Mouse (Mus musculus) gastrocnemius, adult 2 months (tissue): ENCODE results near the gene Crtc3. TPM values are rescaled to one million over a fixed set of nuclear protein-coding genes. Genes with fewer than 3 reads are reported as not detected.
A peak's percentile ranks its signal among the peaks of the same experiment; 100 is the strongest.

ENCODE experiments used
- DNase-seq: peaks from one replicate; pipeline ENCODE4 v3.0.0; 2022
- H3K27ac ChIP-seq: fragments of 200-600 bp; 2 replicates; pipeline ENCODE4 v1.8.1; 2022; ENCODE audit warnings: mild to moderate bottlenecking
- H3K4me3 ChIP-seq: fragments of 200-600 bp; 2 replicates; pipeline ENCODE4 v1.8.1; 2022; ENCODE audit warnings: mild to moderate bottlenecking, moderate library complexity
- CTCF ChIP-seq: fragments of 200-600 bp; IDR thresholded peaks from 2 replicates; pipeline ENCODE4 v1.8.1; 2022; ENCODE audit warnings: antibody characterized with exemption, mild to moderate bottlenecking, moderate library complexity
- intact Hi-C: fragments of 180-260 bp; cut with DNase I; formaldehyde crosslinking; loops from one replicate; pipeline ENCODE4 v1.15.1; 2025
- total RNA-seq, 2 experiments: library from RNA; stranded (reverse); gene quantifications; 2 replicates each; pipeline ENCODE4 v1.2.3; 2021

The Crtc3 gene
- total RNA-seq, 2 experiments from 2014 or later = 12.0 to 13.1 TPM

GRCm38 (mm10) chr7:80606435-80606834 lies 82.2 kb downstream of the Crtc3 start:
- intact Hi-C loops = no loop called here
- 0 out of 2 replicates have a peak overlapping the region, but pooled peaks have one; percentile 12 for H3K27ac ChIP-seq
- TF ChIP-seq CTCF = peak; percentile 35
- peak; percentile 11 for DNase-seq
- H3K4me3 ChIP-seq = no peak overlapping the region

DNA sequence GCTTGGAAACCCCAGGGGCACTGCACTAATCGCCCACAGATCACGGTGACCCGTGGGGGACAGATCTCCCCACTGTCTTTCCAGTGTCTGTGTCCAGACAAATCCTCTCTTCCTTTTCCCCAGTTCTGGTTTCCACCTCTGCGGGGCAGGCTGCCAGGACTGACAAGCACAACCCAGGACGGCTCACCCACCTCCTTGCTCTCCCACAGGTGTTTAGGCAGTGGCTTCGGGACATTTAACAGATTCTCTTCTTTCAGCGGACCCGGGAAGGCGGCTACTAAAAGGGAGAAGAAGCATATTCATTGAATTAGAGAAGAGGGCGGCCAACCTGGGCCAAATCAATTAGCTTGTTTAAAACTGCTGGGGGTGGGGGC lies 83.1 kb downstream of the Crtc3 start:
- no peak for DNase-seq
- peak overlapping the region; percentile 70 for H3K27ac ChIP-seq
- intact Hi-C loops = no loop called here
- H3K4me3 ChIP-seq = no peak overlapping the region
- TF ChIP-seq CTCF = no peak

DNA sequence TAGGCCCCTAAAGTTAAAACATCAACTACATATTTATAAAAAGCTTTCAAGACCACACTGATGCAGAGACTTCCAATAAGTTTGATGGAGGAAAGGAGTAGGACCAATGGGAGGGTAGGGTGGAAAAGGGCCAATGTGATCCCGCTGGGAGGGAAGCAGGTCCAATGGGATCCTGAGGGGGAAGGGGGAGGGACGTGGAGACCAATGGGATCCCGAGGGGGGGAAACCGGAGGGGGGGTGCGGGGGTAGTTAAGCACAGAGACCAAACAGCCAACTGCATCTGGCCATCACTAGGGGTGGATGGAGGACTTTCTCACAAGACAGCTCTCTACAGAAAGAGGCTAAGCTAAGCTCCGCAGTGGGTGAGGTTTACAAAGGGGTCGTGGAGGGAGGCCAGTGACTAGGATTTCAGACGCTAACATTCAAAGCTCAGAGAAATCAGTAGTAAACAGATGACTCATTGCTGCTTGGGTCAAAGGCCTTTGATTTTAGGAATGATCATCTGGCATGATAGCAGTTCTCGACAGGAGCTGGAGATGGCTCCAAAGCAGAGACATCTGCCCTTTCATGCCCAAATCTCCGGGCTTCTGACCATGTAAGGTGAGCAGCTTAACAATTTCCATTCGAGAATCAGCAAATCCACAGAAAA lies 83.6 kb downstream of the Crtc3 start:
- DNase-seq = peak; percentile 54
- no peak overlapping the region for H3K4me3 ChIP-seq
- peak overlapping the region; percentile 70 for H3K27ac ChIP-seq
- TF ChIP-seq CTCF = no peak
- intact Hi-C loops = no loop called here

GRCm38 (mm10) chr7:80602574-80602973 lies 86.1 kb downstream of the Crtc3 start:
- DNase-seq = no peak
- no peak overlapping the region for H3K27ac ChIP-seq
- no peak overlapping the region for H3K4me3 ChIP-seq
- intact Hi-C loops = no loop called here
- TF ChIP-seq CTCF = no peak

GRCm38 (mm10) chr7:80598436-80598985 lies 90.2 kb downstream of the Crtc3 start:
- no peak for DNase-seq
- TF ChIP-seq CTCF = no peak
- Histone ChIP-seq H3K4me3 (no peak overlapping the region), H3K27ac (no peak overlapping the region)
- intact Hi-C loops = no loop called here

- H3K27ac ChIP-seq = no peak overlapping the region
- no peak overlapping the region for H3K4me3 ChIP-seq
- intact Hi-C loops = no loop called here
- TF ChIP-seq CTCF = no peak
- DNase-seq = no peak
Measured at GRCm38 (mm10) chr7:80597900-80598299, 90.8 kb downstream of the Crtc3 start.

- DNase-seq = peak; percentile 89
- intact Hi-C loops = no loop called here
Measured at GRCm38 (mm10) chr7:80589054-80589746, 99.5 kb downstream of the Crtc3 start.

DNA sequence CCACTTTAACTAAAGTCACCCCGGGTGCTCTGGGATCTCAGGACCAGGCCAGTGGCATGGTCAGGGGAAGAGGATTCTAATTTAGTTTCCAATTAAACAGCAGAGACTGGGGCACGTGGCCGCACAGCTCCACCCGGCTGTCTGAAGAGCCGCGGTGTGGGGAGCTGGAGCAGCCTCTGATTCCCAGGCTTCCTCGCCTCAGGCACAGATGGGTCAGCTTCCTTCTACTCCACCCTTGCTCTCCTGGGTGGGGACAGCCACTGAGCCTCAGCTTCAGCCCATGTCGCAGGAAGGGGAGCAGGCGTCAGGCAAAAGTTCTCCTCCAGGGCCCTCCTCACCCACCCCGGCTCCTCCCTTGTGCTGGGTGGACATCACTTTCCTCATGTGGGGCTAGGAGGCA lies 101.0 kb downstream of the Crtc3 start:
- no peak for DNase-seq
- Histone ChIP-seq H3K4me3 (peak overlapping the region; percentile 34), H3K27ac (peak overlapping the region; percentile 56)
- no peak for TF ChIP-seq CTCF
- intact Hi-C loops = no loop called here

More at GRCm38 (mm10) chr7:80589054-80589746, 99.5 kb downstream of the Crtc3 start:
- Histone ChIP-seq H3K27ac (peak overlapping the region; percentile 56), H3K4me3 (no peak overlapping the region)
- TF ChIP-seq CTCF = no peak

GRCm38 (mm10) chr7:80586681-80587660 lies 101.7 kb downstream of the Crtc3 start:
- H3K27ac ChIP-seq = peak overlapping the region; percentile 70

GRCm38 (mm10) chr7:80586161-80586560 lies 102.5 kb downstream of the Crtc3 start:
- intact Hi-C loops = no loop called here
- no peak for DNase-seq
- TF ChIP-seq CTCF = no peak
- no peak overlapping the region for H3K4me3 ChIP-seq
- H3K27ac ChIP-seq = peak overlapping the region; percentile 70

More at GRCm38 (mm10) chr7:80586681-80587660, 101.7 kb downstream of the Crtc3 start:
- intact Hi-C loops = no loop called here
- no peak for TF ChIP-seq CTCF
- peak; percentile 37 for DNase-seq
- H3K4me3 ChIP-seq = peak overlapping the region; percentile 34

DNA sequence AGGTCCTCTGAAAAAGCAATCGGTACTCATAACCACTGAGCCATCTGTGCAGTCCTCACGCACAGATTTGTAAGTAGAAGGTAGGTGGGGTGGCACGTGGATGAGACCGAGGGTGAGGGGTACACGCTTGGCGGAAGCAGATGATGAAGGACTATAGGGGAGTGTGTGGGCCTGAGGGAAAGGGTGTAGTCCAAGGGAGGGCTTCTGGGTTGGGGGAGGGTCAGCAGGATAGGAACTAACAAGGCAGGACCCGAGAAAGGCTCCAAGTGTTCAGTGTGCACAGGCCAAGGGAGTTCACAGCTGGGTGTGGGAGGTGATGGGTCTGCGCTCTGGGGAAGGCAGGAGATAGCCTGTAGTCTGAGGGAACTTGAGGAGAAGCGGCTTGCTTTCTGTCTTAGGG lies 103.3 kb downstream of the Crtc3 start:
- no peak overlapping the region for H3K27ac ChIP-seq
- no peak for TF ChIP-seq CTCF
- no peak overlapping the region for H3K4me3 ChIP-seq
- intact Hi-C loops = no loop called here
- no peak for DNase-seq

GRCm38 (mm10) chr7:80583981-80584380 lies 104.7 kb downstream of the Crtc3 start:
- DNase-seq = peak; percentile 53
- intact Hi-C loops = loop anchor here (1.0 kb wide), 1 partner anchor 198 kb away; no protein-coding TSS in a partner anchor
- Histone ChIP-seq H3K4me3 (no peak overlapping the region), H3K27ac (peak overlapping the region; percentile 73; the same call in 1 of the 2 replicates)
- peak; percentile 90 for TF ChIP-seq CTCF
